Mouse (Mus musculus) ES-E14 (cell line): ENCODE measurements around the gene Ccnd3. TPM values are rescaled to one million over a fixed set of nuclear protein-coding genes. Genes with fewer than 3 reads are reported as not detected.

Experiments used
- DNase-seq: peaks from one replicate; pipeline ENCODE4 v3.0.0-alpha.2; 2013; ENCODE audit warnings: low read depth, low spot score
- H3K27ac ChIP-seq: 2 replicates; pipeline ENCODE4 v1.5.1; 2012; ENCODE audit warnings: low read depth, mild to moderate bottlenecking, low read length, moderate library complexity, mixed read lengths; ENCODE audit not compliant: poor library complexity, insufficient read depth, severe bottlenecking
- H3K36me3 ChIP-seq: 2 replicates; pipeline ENCODE4 v1.6.1; 2012; ENCODE audit warnings: mild to moderate bottlenecking, low read length, moderate library complexity, mixed read lengths; ENCODE audit not compliant: control insufficient read depth, poor library complexity, insufficient read depth, severe bottlenecking
- H3K4me1 ChIP-seq, 2 experiments: fragments of 150-350 bp in 1 of 2; sonication (generic) in 1 of 2; 2 replicates each; pipeline ENCODE4 v1.6.1; 2012; ENCODE audit warnings: low read length in 2 of 2, mild to moderate bottlenecking in 1 of 2, mixed read lengths in 1 of 2; ENCODE audit not compliant: control insufficient read depth in 2 of 2, insufficient read depth in 2 of 2, poor library complexity in 1 of 2
- H3K4me3 ChIP-seq, 2 experiments: fragments of 150-350 bp in 1 of 2; sonication (generic) in 1 of 2; 2 replicates each; pipeline ENCODE4 v1.5.1; 2012; ENCODE audit warnings: low read length in 2 of 2, low read depth in 1 of 2, mild to moderate bottlenecking in 1 of 2, mixed read lengths in 1 of 2; ENCODE audit not compliant: insufficient read depth in 1 of 2, poor library complexity in 1 of 2, severe bottlenecking in 1 of 2
- H3K9ac ChIP-seq: 2 replicates; pipeline ENCODE4 v1.6.1; 2012; ENCODE audit warnings: low read depth, mild to moderate bottlenecking, low read length, mixed read lengths; ENCODE audit not compliant: poor library complexity, insufficient read depth, severe bottlenecking
- H3K9me3 ChIP-seq: fragments of 150-350 bp; sonication (generic); 2 replicates; pipeline ENCODE4 v1.6.1; 2012; ENCODE audit warnings: low read depth, mild to moderate bottlenecking, low read length; ENCODE audit not compliant: control insufficient read depth, insufficient read depth
- CHD2 ChIP-seq: IDR thresholded peaks from 2 replicates; pipeline ENCODE4 v1.6.1; 2014; ENCODE audit warnings: mild to moderate bottlenecking, low read depth, low read length, inconsistent platforms
- HCFC1 ChIP-seq: IDR thresholded peaks from 2 replicates; pipeline ENCODE4 v1.6.1; 2012; ENCODE audit warnings: low read length, inconsistent platforms, borderline replicate concordance; ENCODE audit not compliant: insufficient read depth
- MAFK ChIP-seq: IDR thresholded peaks from 2 replicates; pipeline ENCODE4 v1.6.1; 2014; ENCODE audit warnings: mild to moderate bottlenecking, low read depth, low read length, inconsistent platforms; ENCODE audit not compliant: insufficient read depth
- ZC3H11A ChIP-seq: IDR thresholded peaks from 2 replicates; pipeline ENCODE4 v1.6.1; 2012; ENCODE audit warnings: low read depth, mild to moderate bottlenecking, inconsistent platforms, low read length, borderline replicate concordance
- ZNF384 ChIP-seq: IDR thresholded peaks from 2 replicates; pipeline ENCODE4 v1.6.1; 2012; ENCODE audit warnings: low read depth, low read length, inconsistent platforms
- in situ Hi-C, 2 experiments: fragments of 600-800 bp; cut with MboI; formaldehyde crosslinking; loops; one replicate each; pipeline ENCODE4 v1.15.1; 2025; ENCODE audit warnings: low sequenced_read_pairs in 2 of 2, inconsistent platforms in 1 of 2; ENCODE audit not compliant: unreplicated experiment in 2 of 2
- total RNA-seq: library from RNA; depleted of rRNA; stranded (reverse); fragments of 300-350 nt; gene quantifications from 2 replicates; pipeline ENCODE4 v1.2.3, GENCODE M21; 2012

Gene Ccnd3
- total RNA-seq, 1 experiment: 131 TPM

- TF ChIP-seq CHD2 (no peak), HCFC1 (no peak), MAFK (no peak), ZC3H11A (no peak), ZNF384 (no peak)
- Histone ChIP-seq H3K4me1 (peaks cover 12 to 25% of the 10 kb centered on the region in 2 experiments), H3K4me3 (no peak overlapping the region; a peak in 1 of 4 replicates), H3K9ac (no peak overlapping the region), H3K9me3 (no peaks in the 10 kb centered on the region), H3K27ac (no peak overlapping the region), H3K36me3 (no peaks in the 10 kb centered on the region; the same call in 1 of the 2 replicates)
- in situ Hi-C loops: no loop called here
- no peak for DNase-seq
Observed at GRCm38 (mm10) chr17:47506042-47506441, 1.2 kb downstream of the Ccnd3 start.

GRCm38 (mm10) chr17:47506697-47507096, 1.8 kb downstream of the Ccnd3 start:
- in situ Hi-C loops: no loop called here
- Histone ChIP-seq H3K4me3 (no peak overlapping the region), H3K4me1 (peaks cover 12 to 21% of the 10 kb centered on the region in 2 experiments), H3K9ac (no peak overlapping the region), H3K36me3 (no peaks in the 10 kb centered on the region), H3K27ac (no peak overlapping the region), H3K9me3 (no peaks in the 10 kb centered on the region)
- DNase-seq: no peak
- TF ChIP-seq HCFC1: no peak
- no peak for TF ChIP-seq ZNF384
- no peak for TF ChIP-seq MAFK
- TF ChIP-seq ZC3H11A: no peak
- TF ChIP-seq CHD2: no peak

GRCm38 (mm10) chr17:47507523-47507922, 2.7 kb downstream of the Ccnd3 start:
- Histone ChIP-seq H3K4me3 (peak overlapping the region in 1 of 2 experiments; percentile 21; a peak in 1 of 4 replicates), H3K4me1 (peaks cover 12 to 26% of the 10 kb centered on the region in 2 experiments), H3K9me3 (no peaks in the 10 kb centered on the region), H3K36me3 (no peaks in the 10 kb centered on the region), H3K27ac (no peak overlapping the region), H3K9ac (no peak overlapping the region)
- in situ Hi-C loops: no loop called here
- DNase-seq: no peak
- no peak for TF ChIP-seq CHD2

- peak overlapping the region; percentile 27 for H3K4me3 ChIP-seq
- peak overlapping the region; percentile 43; the same call in 1 of the 2 replicates for H3K9ac ChIP-seq
- H3K4me1 ChIP-seq: peaks cover 16 to 32% of the 10 kb centered on the region in 2 experiments
- H3K36me3 ChIP-seq: no peaks in the 10 kb centered on the region
- in situ Hi-C loops: no loop called here
- peak; percentile 82 for DNase-seq
- peak overlapping the region; percentile 79 for H3K27ac ChIP-seq
- H3K9me3 ChIP-seq: no peaks in the 10 kb centered on the region
- TF ChIP-seq HCFC1: no peak
- TF ChIP-seq MAFK: no peak
- TF ChIP-seq CHD2: no peak
- TF ChIP-seq ZC3H11A: no peak
- TF ChIP-seq ZNF384: no peak
Observed at GRCm38 (mm10) chr17:47508012-47508608, 3.3 kb downstream of the Ccnd3 start.
